Mouse (Mus musculus) hindbrain, embryonic 16.5 days (tissue): ENCODE data around the gene Mnx1. TPM values are rescaled to one million over a fixed set of nuclear protein-coding genes. Genes with fewer than 3 reads are reported as not detected.
A peak's percentile ranks its signal among the peaks of the same experiment; 100 is the strongest.
"Not testable (repeated sequence)": the region's sequence is repeated elsewhere in the genome, so short reads cannot be mapped to it uniquely, and the experiment has no call there.

ENCODE experiments used
- ATAC-seq: fragments of 200-750 bp; cut with Nextera tagmentation; 2 replicates; pipeline ENCODE4 v1.8.0; 2017; ENCODE audit warnings: moderate TSS enrichment, moderate library complexity
- H3K27ac ChIP-seq: fragments of 300-500 bp; sonication (generic); 2 replicates; pipeline ENCODE4 v1.5.1; 2014; ENCODE audit warnings: low read depth, mild to moderate bottlenecking, control low read depth, low read length, moderate library complexity
- H3K27me3 ChIP-seq: fragments of 300-500 bp; sonication (generic); replicated peaks from 2 replicates; pipeline ENCODE4 v1.6.1; 2014; ENCODE audit warnings: low read length; ENCODE audit not compliant: control insufficient read depth, insufficient read depth
- H3K36me3 ChIP-seq: fragments of 300-500 bp; sonication (generic); 2 replicates; pipeline ENCODE4 v1.6.1; 2014; ENCODE audit warnings: mild to moderate bottlenecking, low read length, moderate library complexity, mixed read lengths; ENCODE audit not compliant: control insufficient read depth, insufficient read depth
- H3K4me1 ChIP-seq: fragments of 300-500 bp; sonication (generic); 2 replicates; pipeline ENCODE4 v1.6.1; 2014; ENCODE audit warnings: low read depth, low read length; ENCODE audit not compliant: control insufficient read depth, insufficient read depth
- H3K4me2 ChIP-seq: fragments of 300-500 bp; sonication (generic); 2 replicates; pipeline ENCODE4 v1.6.1; 2014; ENCODE audit warnings: mild to moderate bottlenecking, low read length, control low read depth, moderate library complexity
- H3K4me3 ChIP-seq: fragments of 300-500 bp; sonication (generic); 2 replicates; pipeline ENCODE4 v1.5.1; 2014; ENCODE audit warnings: mild to moderate bottlenecking, low read length, control low read depth, moderate library complexity
- H3K9ac ChIP-seq: fragments of 300-500 bp; sonication (generic); 2 replicates; pipeline ENCODE4 v1.6.1; 2014; ENCODE audit warnings: low read depth, mild to moderate bottlenecking, control low read depth, low read length, moderate library complexity
- H3K9me3 ChIP-seq: fragments of 300-500 bp; sonication (generic); 2 replicates; pipeline ENCODE4 v1.6.1; 2014; ENCODE audit warnings: mild to moderate bottlenecking, low read length, moderate library complexity; ENCODE audit not compliant: control insufficient read depth
- WGBS: fragments of 180-500 bp; shearing (Covaris S2); extraction: QIAGEN DNeasy Blood & Tissue Kit; methylation state at CpG from one replicate; pipeline ENCODE4 v1.1.7; 2014; 5-methylcytosine and 5-hydroxymethylcytosine counted together
- polyA plus RNA-seq: library from polyadenylated mRNA; unstranded; fragments of >200 nt; fragmentation: Nextera tagmentation; extraction: Ambion mirVana; gene quantifications from 2 replicates; pipeline ENCODE4 v1.2.1, GENCODE M21; 2015

The Mnx1 gene
- polyA plus RNA-seq, 1 experiment from 2014 or later: not detected

DNA sequence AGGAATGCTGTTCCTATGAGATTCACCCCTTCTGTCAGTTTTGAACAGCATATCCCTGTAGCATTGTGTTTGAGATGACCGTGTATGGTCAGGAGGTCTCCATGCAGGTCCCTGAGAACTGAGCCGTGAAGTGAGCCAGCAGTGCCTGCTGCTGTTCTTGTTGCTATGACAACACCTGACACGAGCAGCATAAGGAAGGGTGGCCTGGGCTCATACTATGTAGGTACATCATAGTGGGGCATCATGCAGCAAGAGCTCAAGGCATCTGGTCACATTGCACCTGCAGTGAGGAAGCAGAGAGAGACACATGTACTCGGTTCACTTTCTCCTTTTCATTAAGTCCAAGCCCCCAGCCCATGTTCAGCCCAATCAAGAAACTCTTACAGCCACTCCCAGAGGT lies 25.9 kb downstream of the Mnx1 start:
- no peak for ATAC-seq
- Histone ChIP-seq H3K4me2 (no peak overlapping the region), H3K9ac (no peak overlapping the region), H3K9me3 (no peaks in the 10 kb centered on the region), H3K27ac (no peak overlapping the region), H3K36me3 (peaks cover 29% of the 10 kb centered on the region), H3K4me1 (no peaks in the 10 kb centered on the region), H3K4me3 (no peak overlapping the region), H3K27me3 (no peaks in the 10 kb centered on the region)
- 58% methylated on average over 4 of the region's 4 CpGs for WGBS

DNA sequence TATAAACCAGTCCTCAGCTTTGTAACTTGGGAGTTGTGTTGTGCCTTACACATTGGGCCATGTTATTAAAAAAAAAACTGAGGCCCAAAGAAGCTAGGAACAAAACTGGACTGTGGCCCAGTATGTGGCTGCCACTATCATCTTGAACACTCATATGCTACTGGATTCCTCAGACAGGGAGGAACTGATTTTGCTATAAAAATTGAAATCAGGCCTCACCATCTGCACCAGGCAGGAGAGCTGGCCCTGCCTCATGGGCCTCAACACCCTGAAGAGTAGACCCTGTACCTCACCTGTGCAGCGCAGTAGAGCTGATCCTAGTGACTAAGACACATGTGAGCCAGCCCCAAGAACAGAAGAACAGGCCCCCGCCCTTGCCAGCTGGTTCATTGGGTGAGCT lies 33.0 kb downstream of the Mnx1 start:
- H3K27me3 ChIP-seq: no peaks in the 10 kb centered on the region
- WGBS: 95% methylated on average over 2 of the region's 2 CpGs
- no peak overlapping the region for H3K27ac ChIP-seq
- H3K4me2 ChIP-seq: no peak overlapping the region
- H3K36me3 ChIP-seq: peaks cover 62% of the 10 kb centered on the region
- no peaks in the 10 kb centered on the region for H3K9me3 ChIP-seq
- no peak for ATAC-seq
- H3K9ac ChIP-seq: no peak overlapping the region
- H3K4me3 ChIP-seq: no peak overlapping the region
- H3K4me1 ChIP-seq: no peaks in the 10 kb centered on the region

DNA sequence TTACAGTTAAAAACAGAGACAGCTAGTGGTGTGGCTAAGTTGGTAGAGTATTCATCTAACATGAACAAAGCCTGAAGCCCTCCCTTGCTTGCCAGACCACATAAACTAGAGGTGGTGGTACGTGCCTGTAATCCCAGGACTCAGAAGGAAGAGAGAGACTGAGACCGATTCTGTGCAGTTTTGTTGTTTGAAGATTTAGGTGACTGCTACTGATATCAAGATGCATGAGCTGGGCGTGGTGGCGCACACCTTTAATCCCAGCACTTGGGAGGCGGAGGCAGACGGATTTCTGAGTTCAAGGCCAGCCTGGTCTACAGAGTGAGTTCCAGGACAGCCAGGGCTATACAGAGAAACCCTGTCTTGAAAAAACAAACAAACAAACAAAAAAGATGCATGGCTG lies 41.5 kb downstream of the Mnx1 start:
- Histone ChIP-seq H3K4me1 (peaks cover 17% of the 10 kb centered on the region), H3K36me3 (peaks cover 17% of the 10 kb centered on the region)
- not testable (repeated sequence) for H3K27ac ChIP-seq, H3K27me3 ChIP-seq, H3K4me2 ChIP-seq, H3K9ac ChIP-seq, ATAC-seq, H3K4me3 ChIP-seq, H3K9me3 ChIP-seq
- 91% methylated on average over 6 of the region's 6 CpGs for WGBS

DNA sequence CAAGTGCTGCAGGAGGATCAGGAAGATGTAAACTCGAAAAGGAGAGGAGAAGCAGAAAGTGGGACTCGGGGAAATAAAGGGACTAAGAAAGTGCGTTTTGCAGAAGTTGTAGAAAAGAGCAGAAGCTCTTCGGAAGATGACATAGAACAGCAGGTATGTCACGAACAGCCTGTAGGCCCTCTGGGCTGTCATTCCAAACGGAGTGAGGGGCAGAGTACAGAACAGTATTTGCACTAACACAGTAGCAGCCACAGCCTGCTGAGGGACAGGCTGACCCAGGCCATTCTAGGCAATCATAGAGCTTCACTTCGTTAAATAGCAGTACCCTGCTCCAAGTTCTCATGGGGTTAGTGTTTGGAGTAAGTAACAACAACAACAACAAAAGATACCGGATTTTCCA lies 42.8 kb downstream of the Mnx1 start:
- peak overlapping the region; percentile 88 for H3K4me2 ChIP-seq
- H3K4me3 ChIP-seq: peak overlapping the region; percentile 97
- peaks cover 17% of the 10 kb centered on the region for H3K4me1 ChIP-seq
- H3K27me3 ChIP-seq: peaks cover 4% of the 10 kb centered on the region; the same call in 1 of the 2 replicates
- WGBS: 51% methylated on average over 8 of the region's 8 CpGs
- peaks cover 14% of the 10 kb centered on the region for H3K36me3 ChIP-seq
- H3K27ac ChIP-seq: no peak overlapping the region
- no peaks in the 10 kb centered on the region for H3K9me3 ChIP-seq
- no peak for ATAC-seq
- H3K9ac ChIP-seq: 0 out of 2 replicates have a peak overlapping the region, but pooled peaks have one; percentile 16

DNA sequence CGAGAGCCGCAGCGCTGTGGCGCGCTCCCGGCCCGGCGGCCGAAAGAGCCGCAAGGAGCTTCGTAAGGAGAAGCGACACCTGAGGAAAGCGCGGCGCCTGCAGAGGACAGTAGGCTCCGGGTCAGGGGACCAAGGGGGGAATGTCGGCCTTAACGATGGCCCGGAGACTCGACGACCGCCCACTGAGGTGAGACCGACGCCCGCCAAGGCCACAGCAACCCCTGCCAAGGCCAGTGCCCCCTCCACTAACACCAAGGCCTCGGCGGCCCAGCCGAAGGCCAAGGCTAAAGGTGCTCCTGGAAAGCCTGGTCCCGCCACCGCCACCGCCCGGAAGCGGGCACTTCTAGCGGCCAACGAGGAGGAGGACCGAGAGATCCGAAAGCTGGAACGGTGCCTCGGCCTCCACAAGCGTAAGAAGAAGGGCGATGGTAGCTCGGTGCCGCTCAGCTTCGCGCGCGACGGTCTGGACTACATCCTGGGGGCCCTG lies 43.4 kb downstream of the Mnx1 start:
- Histone ChIP-seq H3K4me3 (peak overlapping the region; percentile 97), H3K4me2 (peak overlapping the region; percentile 88), H3K9ac (peak overlapping the region; percentile 88), H3K27ac (peak overlapping the region; percentile 80), H3K4me1 (peaks cover 17% of the 10 kb centered on the region), H3K36me3 (peaks cover 14% of the 10 kb centered on the region), H3K9me3 (no peaks in the 10 kb centered on the region), H3K27me3 (peaks cover 4% of the 10 kb centered on the region; the same call in 1 of the 2 replicates)
- ATAC-seq: peak; percentile 90
- WGBS: under 1% methylated on average over 46 of the region's 48 CpGs

DNA sequence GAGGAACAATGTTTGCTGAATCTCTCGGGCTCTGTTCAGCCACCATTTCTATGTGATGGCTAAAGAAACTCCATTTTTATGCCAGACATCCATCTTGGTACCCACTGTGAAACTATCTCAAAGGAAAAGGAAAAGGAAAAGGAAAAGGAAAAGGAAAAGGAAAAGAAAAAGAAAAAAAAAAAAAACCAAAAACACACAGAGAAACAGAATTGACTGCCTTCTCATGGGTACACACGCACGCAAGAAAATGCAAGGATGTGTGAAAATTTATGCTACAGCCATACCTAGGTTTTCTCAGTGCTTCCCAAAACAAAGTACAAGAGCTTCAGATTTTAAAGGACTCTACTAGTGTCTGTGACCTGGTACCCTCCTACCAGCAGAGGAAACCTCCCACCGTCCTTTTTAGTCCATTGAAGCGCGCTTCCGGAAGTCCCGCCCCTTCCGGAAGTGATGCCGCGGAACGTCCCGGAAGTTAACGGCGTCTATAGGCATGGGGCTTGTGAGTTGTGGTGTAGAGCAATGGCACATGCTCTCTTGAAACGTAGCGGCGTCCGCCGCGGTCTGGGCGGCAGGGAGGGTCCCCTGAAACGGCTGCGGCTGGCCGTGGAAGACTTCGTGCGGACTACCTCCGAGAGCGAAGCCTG lies 43.9 kb downstream of the Mnx1 start, which contains the start of gene Nom1:
TSS of gene Nom1 (plus strand) at position 437 of the 644 bp plus-strand sequence.
- H3K9me3 ChIP-seq: no peaks in the 10 kb centered on the region
- whole genome bisulfite sequencing: 4% methylated on average over 29 of the region's 29 CpGs
- H3K9ac ChIP-seq: peak within 1 kb of the TSS; percentile 88
- peaks cover 4% of the 10 kb centered on the region; the same call in 1 of the 2 replicates for H3K27me3 ChIP-seq
- peak within 1 kb of the TSS; percentile 97 for H3K4me3 ChIP-seq
- H3K4me2 ChIP-seq: peak within 1 kb of the TSS; percentile 88
- peaks cover 14% of the 10 kb centered on the region for H3K36me3 ChIP-seq
- H3K27ac ChIP-seq: peak within 1 kb of the TSS; percentile 80
- ATAC-seq: peak; percentile 99
- H3K4me1 ChIP-seq: peaks cover 17% of the 10 kb centered on the region

DNA sequence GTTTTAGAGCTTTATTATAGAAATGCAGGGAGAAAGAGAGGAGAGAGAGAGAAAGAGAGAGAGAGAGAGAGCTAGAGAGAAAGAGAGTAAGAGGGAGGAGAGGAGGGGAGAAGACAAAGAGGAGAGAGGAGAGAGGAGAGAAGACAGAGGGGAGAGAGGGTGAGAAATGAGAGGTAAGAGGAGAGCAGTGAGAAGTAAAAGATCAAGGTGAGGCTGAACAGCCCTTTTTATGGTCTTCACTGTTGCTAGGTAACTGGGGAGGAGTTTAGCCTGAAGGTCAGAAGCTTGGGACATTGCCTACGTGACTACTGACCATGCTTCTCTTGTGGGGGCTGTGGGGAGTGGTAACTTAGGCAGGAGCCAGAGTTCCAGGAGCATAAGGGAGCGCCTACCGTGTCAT lies 54.9 kb downstream of the Mnx1 start:
- not testable (repeated sequence) for H3K4me3 ChIP-seq, H3K36me3 ChIP-seq, H3K9me3 ChIP-seq, H3K27ac ChIP-seq, H3K9ac ChIP-seq, H3K4me1 ChIP-seq, H3K4me2 ChIP-seq, ATAC-seq, H3K27me3 ChIP-seq
- 68% methylated on average over 3 of the region's 3 CpGs for WGBS

Other genes with a start within 250 kb of the Mnx1 start
- 38.0 and 42.8 TPM in 2 replicates for gene Lmbr1, start 100.1 kb downstream of the Mnx1 start, polyA plus RNA-seq
- gene Nom1, start 43.8 kb downstream of the Mnx1 start, polyA plus RNA-seq: 18.2 and 18.9 TPM in 2 replicates
- 19.1 and 23.3 TPM in 2 replicates for gene Ube3c, start 90.8 kb upstream of the Mnx1 start, polyA plus RNA-seq